ENCODE assay signal across 10 mouse cellular contexts in the genomic region with DNA sequence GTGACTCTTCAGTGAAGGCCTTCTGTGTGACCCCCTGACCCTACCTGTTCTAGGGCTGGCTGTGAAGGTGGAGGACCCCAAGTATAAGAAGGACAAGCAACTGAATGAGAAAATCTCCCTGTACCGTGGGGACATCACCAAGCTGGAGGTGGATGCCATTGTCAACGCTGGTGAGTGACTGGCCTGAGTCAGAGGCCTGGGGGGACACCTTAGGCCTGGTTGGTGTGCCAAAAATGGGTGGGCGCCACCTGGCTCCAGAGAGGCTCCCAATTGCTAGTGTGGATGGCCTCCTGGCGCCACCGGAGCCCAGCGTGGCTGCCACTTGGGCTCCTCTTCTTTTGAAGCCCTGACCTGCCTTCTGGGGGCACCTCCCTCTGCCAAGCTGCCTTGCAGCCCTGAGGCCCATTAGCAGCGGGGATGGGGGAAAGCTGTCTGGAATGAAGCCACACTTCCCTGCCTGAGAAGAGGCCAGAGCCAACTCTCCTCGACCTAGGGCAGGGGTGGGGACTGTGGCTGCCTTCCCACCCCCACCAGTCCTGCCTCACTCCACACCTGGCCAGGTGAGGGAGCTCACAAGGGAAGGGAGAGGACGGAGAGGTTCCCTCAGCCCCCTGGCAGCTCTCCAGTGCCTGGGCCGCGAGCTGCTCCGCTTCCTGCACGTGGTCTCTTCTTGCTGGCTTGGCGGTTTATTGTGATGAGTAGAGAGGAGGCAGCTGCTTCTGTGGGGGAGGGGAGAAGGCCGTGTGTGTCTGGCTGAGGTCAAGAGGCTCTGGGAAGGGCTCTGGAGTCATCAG. TPM values are rescaled to one million over a fixed set of nuclear protein-coding genes. Genes with fewer than 3 reads are reported as not detected.
A peak's percentile ranks its signal among the peaks of the same experiment; 100 is the strongest.
DNase-seq lines count a peak whose midpoint lies in the region; TF ChIP-seq lines count a peak whose summit lies in the region.
"Had no signal": no experiment of that assay in that cellular context is flagged by ENCODE, and none has a peak within 500 bp of the region (broad histone marks: within the 10 kb centered on the region; RNA-seq: fewer than 3 reads in every experiment).

No protein-coding gene starts in this region.

- no peak overlapping the region for H3K4me3 ChIP-seq in gastrocnemius, adult 2 months
- no peak overlapping the region for H3K4me3 ChIP-seq in thymus, adult 2 months (ENCODE audit: control insufficient read depth, insufficient read depth, low read length)
- H3K4me3 ChIP-seq: heart, adult 2 months had no signal

- 0 out of 2 replicates have a peak, but pooled peaks have one; percentile 29 for TF ChIP-seq POLR2A in thymus, adult 2 months (IDR thresholded peaks at IDR 0.05; ENCODE audit: control insufficient read depth, extremely low read depth, insufficient read depth, low read length, poor library complexity)

- peak; percentile 68 for DNase-seq in gastrocnemius, adult 2 months
- no peak for DNase-seq in gastrocnemius, adult 18-20 months (ENCODE audit: low spot score)
- peak; percentile 33 for DNase-seq in NIH3T3 (ENCODE audit: low read depth)
- peak; percentile 53 for DNase-seq in gastrocnemius, postnatal 25 days
- peak; percentile 64 for DNase-seq in kidney, adult 18-20 months
- peak; percentile 52 to 75 for DNase-seq in lung, postnatal 4 days
- peak; percentile 78 for DNase-seq in thymus, adult 2 months
- DNase-seq in adrenal gland, adult 2 months: no peak

- peaks cover 33% of the 10 kb centered on the region for H3K4me1 ChIP-seq in thymus, adult 2 months (replicated peaks; ENCODE audit: control insufficient read depth, insufficient read depth, low read length)

- no peaks in the 10 kb centered on the region for H3K27me3 ChIP-seq in thymus, adult 2 months (ENCODE audit: control insufficient read depth, insufficient read depth, low read length)

- H3K27ac ChIP-seq in gastrocnemius, adult 2 months: 0 out of 2 replicates have a peak overlapping the region, but pooled peaks have one; percentile 0
- peak overlapping the region; percentile 90 for H3K27ac ChIP-seq in thymus, adult 2 months (ENCODE audit: control insufficient read depth, insufficient read depth, low read length)
- H3K27ac ChIP-seq: heart, adult 2 months had no signal

- H3K36me3 ChIP-seq in thymus, adult 2 months (ENCODE audit: control insufficient read depth, insufficient read depth, low read length): no peaks in the 10 kb centered on the region
- H3K36me3 ChIP-seq: G1E had no signal

- intact Hi-C loops in gastrocnemius, adult 2 months (cut with DNase I): loop anchor here (10.0 kb wide), 1 partner anchor 349 kb away; the partner anchor contains the start of gene 2700081O15Rik

- 18% methylated on average over 15 of the region's 15 CpGs for WGBS in thymus, adult 2 months

- no peak for TF ChIP-seq CTCF in gastrocnemius, adult 2 months (IDR thresholded peaks at IDR 0.05)
- TF ChIP-seq CTCF in thymus, adult 2 months (IDR thresholded peaks at IDR 0.05; ENCODE audit: borderline replicate concordance, control insufficient read depth, extremely low read depth, insufficient read depth, low read length, poor library complexity): no peak

RNA-seq across cellular contexts. Expression of gene Macrod1, which starts 9.6 kb away (rescaled TPM):
- 100 to 1,000 TPM; 261 to 294 TPM for total RNA-seq in gastrocnemius, adult 2 months (2021)
- total RNA-seq in gastrocnemius, adult 18-20 months (2021): 100 to 1,000 TPM; 276 to 311 TPM
- 100 to 1,000 TPM; 227 to 252 TPM for total RNA-seq in gastrocnemius, postnatal 25 days (2021)
- 37.5 and 49.3 TPM in 2 replicates for polyA plus RNA-seq in thymus, adult 2 months (2012; rRNA removed)
- total RNA-seq in adrenal gland, adult 2 months (2021): 10 to 100 TPM; 56.4 to 65.1 TPM
- polyA plus RNA-seq in adrenal gland, adult 2 months (2012; rRNA removed): 134 and 138 TPM in 2 replicates
- total RNA-seq: G1E had no signal

RNA-seq across cellular contexts. Expression of gene Stip1, which starts 26.5 kb away (rescaled TPM):
- 100 to 1,000 TPM in 1 of 2 experiments, 10 to 100 TPM in 1; 89.9 to 125 TPM for total RNA-seq in gastrocnemius, adult 2 months (2021)
- total RNA-seq in gastrocnemius, adult 18-20 months (2021): 10 to 100 TPM; 89.7 to 98.5 TPM
- total RNA-seq in gastrocnemius, postnatal 25 days (2021): 10 to 100 TPM; 86.5 to 95.6 TPM
- polyA plus RNA-seq in thymus, adult 2 months (2012; rRNA removed): 87.4 and 89.5 TPM in 2 replicates
- 100 to 1,000 TPM; 175 to 323 TPM for total RNA-seq in adrenal gland, adult 2 months (2021)
- polyA plus RNA-seq in adrenal gland, adult 2 months (2012; rRNA removed): 22.8 and 43.0 TPM in 2 replicates

RNA-seq across cellular contexts. Expression of gene Flrt1, which starts 39.3 kb away (rescaled TPM):
- total RNA-seq in gastrocnemius, adult 2 months (2021): under 1 TPM; 0.53 to 0.54 TPM
- 1 to 10 TPM; 1.1 to 1.9 TPM for total RNA-seq in gastrocnemius, adult 18-20 months (2021)
- total RNA-seq in gastrocnemius, postnatal 25 days (2021): under 1 TPM; 0.31 to 0.35 TPM
- 0.59 and 0.64 TPM in 2 replicates for polyA plus RNA-seq in thymus, adult 2 months (2012; rRNA removed)
- total RNA-seq in adrenal gland, adult 2 months (2021): 1 to 10 TPM; 2.1 to 9.2 TPM
- 0.79 and 2.9 TPM in 2 replicates for polyA plus RNA-seq in adrenal gland, adult 2 months (2012; rRNA removed)
- polyA plus RNA-seq: G1E had no signal

RNA-seq across cellular contexts. Expression of gene Fermt3, which starts 47.0 kb away (rescaled TPM):
- under 1 TPM; 0.71 to 0.86 TPM for total RNA-seq in gastrocnemius, adult 2 months (2021)
- under 1 TPM; 0.64 to 0.93 TPM for total RNA-seq in gastrocnemius, adult 18-20 months (2021)
- 1 to 10 TPM in 1 of 2 experiments, under 1 TPM in 1; 0.84 to 1.2 TPM for total RNA-seq in gastrocnemius, postnatal 25 days (2021)
- polyA plus RNA-seq in thymus, adult 2 months (2012; rRNA removed): 345 and 352 TPM in 2 replicates
- total RNA-seq in adrenal gland, adult 2 months (2021): 1 to 10 TPM; 6.7 to 7.1 TPM
- polyA plus RNA-seq in adrenal gland, adult 2 months (2012; rRNA removed): 10.4 and 10.8 TPM in 2 replicates

Comparison
In these comparisons a context has a peak if more than half of its experiments do, and no peak if none do; other contexts are left out.
1. DNase-seq: peak in gastrocnemius, adult 2 months (single experiment), NIH3T3 (single experiment), gastrocnemius, postnatal 25 days (single experiment), kidney, adult 18-20 months (single experiment), lung, postnatal 4 days (2 of 2) and thymus, adult 2 months (single experiment); none in gastrocnemius, adult 18-20 months (single experiment) and adrenal gland, adult 2 months (single experiment).